Mouse (Mus musculus): Measurements from ENCODE around the gene Calml4. TPM values are rescaled to one million over a fixed set of nuclear protein-coding genes. Genes with fewer than 3 reads are reported as not detected.
"Not testable (repeated sequence)": the region's sequence is repeated elsewhere in the genome, so short reads cannot be mapped to it uniquely, and the experiment has no call there.

Gene Calml4
- 6.2 and 8.3 TPM in 2 replicates for total RNA-seq (2021)
- long read RNA-seq, partial matches to known transcripts, result 3 of 5 reads
- long read RNA-seq, other reads (novel, unspliced or antisense), result 2 of 5 reads

GRCm38 (mm10) chr9:62857719-62858261, at the start of gene Calml4:
Calml4 (plus strand) TSS chr9:62858080.
- DNase-seq, result peak; percentile 82

GRCm38 (mm10) chr9:62810095-62810494, 47.8 kb upstream of the Calml4 start:
- DNase-seq, result no peak

GRCm38 (mm10) chr9:62810543-62811515, 47.1 kb upstream of the Calml4 start:
- DNase-seq, result no peak

GRCm38 (mm10) chr9:62811516-62812121, 46.3 kb upstream of the Calml4 start, which contains the start of gene Fem1b:
Fem1b (minus strand) TSS chr9:62811934.
- DNase-seq, result peak; percentile 86

GRCm38 (mm10) chr9:62812216-62813049, 45.4 kb upstream of the Calml4 start:
- DNase-seq, result no peak

- DNase-seq, result no peak
Measured at GRCm38 (mm10) chr9:62814751-62815150, 43.1 kb upstream of the Calml4 start.

GRCm38 (mm10) chr9:62816323-62817098, 41.4 kb upstream of the Calml4 start:
- no peak for DNase-seq

- DNase-seq, result no peak
Measured at GRCm38 (mm10) chr9:62817099-62817571, 40.7 kb upstream of the Calml4 start.

- DNase-seq, result no peak
Measured at GRCm38 (mm10) chr9:62817828-62818614, 39.9 kb upstream of the Calml4 start.

GRCm38 (mm10) chr9:62819494-62819893, 38.4 kb upstream of the Calml4 start:
- DNase-seq, result no peak

- not testable (repeated sequence) for DNase-seq
Measured at GRCm38 (mm10) chr9:62819910-62820309, 38.0 kb upstream of the Calml4 start.

- no peak for DNase-seq
Measured at GRCm38 (mm10) chr9:62820829-62821228, 37.1 kb upstream of the Calml4 start.

GRCm38 (mm10) chr9:62821811-62822210, 36.1 kb upstream of the Calml4 start:
- no peak for DNase-seq

GRCm38 (mm10) chr9:62825791-62826393, 32.0 kb upstream of the Calml4 start:
- no peak for DNase-seq

GRCm38 (mm10) chr9:62826456-62826855, 31.4 kb upstream of the Calml4 start:
- no peak for DNase-seq

GRCm38 (mm10) chr9:62827939-62828652, 29.8 kb upstream of the Calml4 start:
- DNase-seq, result no peak

GRCm38 (mm10) chr9:62828662-62829086, 29.2 kb upstream of the Calml4 start:
- DNase-seq, result peak; percentile 96

- DNase-seq, result no peak
Measured at GRCm38 (mm10) chr9:62829877-62830276, 28.0 kb upstream of the Calml4 start.

- DNase-seq, result no peak
Measured at GRCm38 (mm10) chr9:62834906-62835305, 23.0 kb upstream of the Calml4 start.

All from adrenal gland, postnatal 25 days (tissue).